Mouse (Mus musculus): ENCODE data around the gene Nckap5l.

DNA sequence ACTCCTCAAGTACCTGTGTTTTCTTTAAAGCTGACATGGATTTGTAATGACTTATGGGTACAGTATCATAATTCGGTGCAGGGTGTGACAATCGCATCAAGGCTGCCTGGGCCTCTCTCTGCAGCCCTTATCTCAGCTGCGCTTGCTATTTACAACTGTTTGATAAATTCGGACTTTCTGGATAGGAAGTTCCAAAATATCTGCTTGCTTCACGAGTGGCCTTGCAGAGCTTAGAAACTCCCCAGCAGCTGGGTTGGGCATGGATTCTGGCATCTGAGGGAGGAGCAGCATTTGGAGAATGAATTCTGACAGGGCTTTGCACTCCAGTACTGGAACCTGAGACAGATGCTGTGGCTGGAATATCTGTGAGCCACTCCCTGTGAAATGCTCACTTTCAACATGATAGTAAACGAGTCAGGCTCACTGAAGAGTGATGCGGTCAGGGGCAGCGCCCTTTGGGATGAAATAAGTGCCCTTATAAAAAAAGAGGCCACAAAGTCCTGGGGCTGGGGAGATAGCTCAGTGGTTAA lies 7.7 kb downstream of the Nckap5l start:
- TF ChIP-seq CTCF (IDR thresholded peaks at IDR 0.05; ENCODE audit: insufficient read depth, low read depth, low read length) = no peak
- no peak for TF ChIP-seq POLR2A (IDR thresholded peaks at IDR 0.05; ENCODE audit: insufficient read depth, low read depth, low read length)

All from olfactory bulb, adult 2 months (tissue).